In the genomic region with DNA sequence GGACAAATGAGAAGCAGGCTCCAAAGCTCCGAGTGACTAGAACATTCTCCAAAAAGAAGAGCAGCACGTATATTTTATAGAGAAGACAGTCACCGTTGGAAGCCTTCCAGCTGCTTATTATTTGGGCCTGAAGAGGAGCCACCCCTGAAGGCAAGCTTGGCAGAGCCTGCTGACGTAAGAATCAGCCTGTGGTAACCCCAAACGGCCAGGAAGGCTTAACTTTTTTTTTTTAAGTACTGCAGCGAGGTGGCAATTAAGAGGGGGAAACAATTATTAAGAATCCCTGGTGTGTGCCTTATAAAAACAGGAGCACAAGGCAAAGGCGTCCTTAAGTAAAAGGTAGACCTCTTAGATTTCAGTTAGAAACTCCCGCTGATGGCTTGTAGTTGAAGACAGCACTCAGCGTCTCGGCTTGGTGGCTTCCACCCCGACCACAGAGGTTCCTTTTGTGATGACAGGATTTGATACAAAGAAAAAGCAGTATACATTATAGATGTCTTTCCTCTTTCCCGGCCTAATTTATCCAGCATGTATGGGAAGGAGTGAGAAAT, we compare ENCODE assay signal across 7 mouse cellular contexts. TPM values are rescaled to one million over a fixed set of nuclear protein-coding genes. Genes with fewer than 3 reads are reported as not detected.
DNase-seq lines count a peak whose midpoint lies in the region; ATAC-seq and TF ChIP-seq lines count a peak whose summit lies in the region.

No protein-coding gene starts in this region.

- H3K36me3 ChIP-seq in ES-E14 (ENCODE audit: control insufficient read depth, insufficient read depth, low read length, poor library complexity, severe bottlenecking): peaks cover 2% of the 10 kb centered on the region; the same call in 1 of the 2 replicates
- no peaks in the 10 kb centered on the region for H3K36me3 ChIP-seq in embryonic facial prominence, embryonic 12.5 days
- no peaks in the 10 kb centered on the region for H3K36me3 ChIP-seq in hindbrain, embryonic 14.5 days (replicated peaks; ENCODE audit: control insufficient read depth, insufficient read depth)
- no peaks in the 10 kb centered on the region; the same call in 1 of the 2 replicates for H3K36me3 ChIP-seq in lung, embryonic 15.5 days

- no peak overlapping the region for H3K27ac ChIP-seq in ES-E14 (ENCODE audit: insufficient read depth, low read depth, low read length, poor library complexity, severe bottlenecking)
- 0 out of 2 replicates have a peak overlapping the region, but pooled peaks have one; percentile 75 for H3K27ac ChIP-seq in embryonic facial prominence, embryonic 12.5 days
- no peak overlapping the region; the same call in 1 of the 2 replicates for H3K27ac ChIP-seq in hindbrain, embryonic 14.5 days
- H3K27ac ChIP-seq in lung, embryonic 15.5 days: peak overlapping the region; percentile 30; the same call in 1 of the 2 replicates

- H3K4me1 ChIP-seq in ES-E14 (ENCODE audit: control insufficient read depth in 2 of 2, insufficient read depth in 2 of 2, low read length in 2 of 2, poor library complexity in 1 of 2): peaks cover 10 to 20% of the 10 kb centered on the region in 2 experiments
- peaks cover 22% of the 10 kb centered on the region for H3K4me1 ChIP-seq in embryonic facial prominence, embryonic 12.5 days
- H3K4me1 ChIP-seq in hindbrain, embryonic 14.5 days (replicated peaks; ENCODE audit: control insufficient read depth, insufficient read depth, low read length): peaks cover 8% of the 10 kb centered on the region; the same call in 1 of the 2 replicates
- peaks cover 38% of the 10 kb centered on the region for H3K4me1 ChIP-seq in lung, embryonic 15.5 days

- H3K27me3 ChIP-seq in embryonic facial prominence, embryonic 12.5 days: no peaks in the 10 kb centered on the region
- no peaks in the 10 kb centered on the region for H3K27me3 ChIP-seq in hindbrain, embryonic 14.5 days (ENCODE audit: control insufficient read depth, insufficient read depth, low read length)
- no peaks in the 10 kb centered on the region for H3K27me3 ChIP-seq in lung, embryonic 15.5 days

- DNase-seq in CD4-positive helper T cell, adult 2 months (ENCODE audit: low read depth, low spot score): peak; percentile 71
- DNase-seq in ES-E14 (ENCODE audit: low read depth, low spot score): no peak
- DNase-seq in hindbrain, embryonic 14.5 days (ENCODE audit: low spot score): peak; percentile 37
- peak; percentile 38 for DNase-seq in skeletal muscle tissue, adult 2 months (ENCODE audit: low read depth, low spot score)
- DNase-seq in layer of hippocampus, postnatal 14 days (ENCODE audit: low spot score in 2 of 2): no peak

- H3K4me2 ChIP-seq in embryonic facial prominence, embryonic 12.5 days (replicated peaks): peak overlapping the region; percentile 63
- H3K4me2 ChIP-seq in hindbrain, embryonic 14.5 days (replicated peaks): peak overlapping the region; percentile 94
- H3K4me2 ChIP-seq in lung, embryonic 15.5 days: peak overlapping the region; percentile 65

- ATAC-seq in embryonic facial prominence, embryonic 12.5 days (ENCODE audit: insufficient number of reproducible peaks, insufficient read depth, low FRiP score, low TSS enrichment): no peak
- no peak for ATAC-seq in hindbrain, embryonic 14.5 days (ENCODE audit: low FRiP score)
- no peak for ATAC-seq in lung, embryonic 15.5 days (ENCODE audit: borderline replicate concordance, extremely low read depth, low FRiP score, low TSS enrichment)

- WGBS in embryonic facial prominence, embryonic 12.5 days: 2% methylated on average over 12 of the region's 12 CpGs
- under 1% methylated on average over 12 of the region's 12 CpGs for WGBS in hindbrain, embryonic 14.5 days
- 2% methylated on average over 12 of the region's 12 CpGs for WGBS in lung, embryonic 15.5 days

- H3K9ac ChIP-seq in ES-E14 (ENCODE audit: insufficient read depth, low read depth, low read length, poor library complexity, severe bottlenecking): peak overlapping the region; percentile 30; the same call in 1 of the 2 replicates
- peak overlapping the region; percentile 73 for H3K9ac ChIP-seq in embryonic facial prominence, embryonic 12.5 days
- H3K9ac ChIP-seq in hindbrain, embryonic 14.5 days: peak overlapping the region; percentile 75
- H3K9ac ChIP-seq in lung, embryonic 15.5 days: peak overlapping the region; percentile 84

- no peaks in the 10 kb centered on the region for H3K9me3 ChIP-seq in ES-E14 (ENCODE audit: control insufficient read depth, insufficient read depth, low read depth, low read length)
- no peaks in the 10 kb centered on the region for H3K9me3 ChIP-seq in embryonic facial prominence, embryonic 12.5 days
- no peaks in the 10 kb centered on the region for H3K9me3 ChIP-seq in hindbrain, embryonic 14.5 days (ENCODE audit: control insufficient read depth, low read length)
- H3K9me3 ChIP-seq in lung, embryonic 15.5 days: no peaks in the 10 kb centered on the region

- in situ Hi-C loops in ES-E14 (cut with MboI; ENCODE audit: low sequenced_read_pairs in 2 of 2, unreplicated experiment in 2 of 2): no loop called here

- H3K4me3 ChIP-seq in ES-E14 (ENCODE audit: insufficient read depth in 1 of 2, low read depth in 1 of 2, low read length in 2 of 2, poor library complexity in 1 of 2, severe bottlenecking in 1 of 2): peak overlapping the region; percentile 94 to 100
- H3K4me3 ChIP-seq in embryonic facial prominence, embryonic 12.5 days: peak overlapping the region; percentile 72
- H3K4me3 ChIP-seq in hindbrain, embryonic 14.5 days (replicated peaks; ENCODE audit: low read length): peak overlapping the region; percentile 77
- H3K4me3 ChIP-seq in lung, embryonic 15.5 days: peak overlapping the region; percentile 75

TF ChIP-seq in ES-E14, 5 proteins besides CTCF, POLR2A, EP300 and RAD21:
- TF ChIP-seq ZC3H11A (IDR thresholded peaks at IDR 0.05; ENCODE audit: borderline replicate concordance, low read depth, low read length): no peak
- no peak for TF ChIP-seq HCFC1 (IDR thresholded peaks at IDR 0.05; ENCODE audit: borderline replicate concordance, insufficient read depth, low read length)
- TF ChIP-seq MAFK (IDR thresholded peaks at IDR 0.05; ENCODE audit: insufficient read depth, low read depth, low read length): no peak

RNA-seq across cellular contexts. Expression of gene Rell1, which starts 1.0 kb away (rescaled TPM):
- total RNA-seq in ES-E14 (2012; rRNA removed): 18.5 and 21.0 TPM in 2 replicates
- 19.5 and 22.1 TPM in 2 replicates for polyA plus RNA-seq in embryonic facial prominence, embryonic 12.5 days (2016; fragmentation: Nextera tagmentation; extraction: Ambion mirVana)
- 4.9 and 6.2 TPM in 2 replicates for polyA plus RNA-seq in hindbrain, embryonic 14.5 days (2014; fragmentation: Nextera tagmentation; extraction: Ambion mirVana)
- 28.2 and 29.3 TPM in 2 replicates for polyA plus RNA-seq in lung, embryonic 15.5 days (2015; fragmentation: Nextera tagmentation; extraction: Ambion mirVana)
- 10 to 100 TPM; 15.4 to 15.7 TPM for total RNA-seq in layer of hippocampus, postnatal 14 days (2021)

Comparison
In these comparisons a context has a peak if more than half of its experiments do, and no peak if none do; other contexts are left out.
1. DNase-seq: peak in CD4-positive helper T cell, adult 2 months (single experiment), hindbrain, embryonic 14.5 days (single experiment) and skeletal muscle tissue, adult 2 months (single experiment); none in ES-E14 (single experiment) and layer of hippocampus, postnatal 14 days (0 of 2).
2. H3K27ac ChIP-seq: peak in embryonic facial prominence, embryonic 12.5 days (single experiment) and lung, embryonic 15.5 days (single experiment); none in ES-E14 (single experiment) and hindbrain, embryonic 14.5 days (single experiment).
3. H3K9ac ChIP-seq: peak in every context shown above with its lines; median percentile 84 in lung, embryonic 15.5 days; 75 in hindbrain, embryonic 14.5 days; 73 in embryonic facial prominence, embryonic 12.5 days; 30 in ES-E14.
4. Peak in every context shown above with its lines, with median percentiles within 50 percentile points of each other: H3K4me3 ChIP-seq and H3K4me2 ChIP-seq.